Mouse (Mus musculus): ENCODE results near the gene Olfr97. TPM values are rescaled to one million over a fixed set of nuclear protein-coding genes. Genes with fewer than 3 reads are reported as not detected.

Gene Olfr97
- polyA plus RNA-seq, 1 experiment from 2014 or later, result not detected

- no peaks in the 10 kb centered on the region for H3K9me3 ChIP-seq (ENCODE audit: control insufficient read depth, low read length)
- H3K27me3 ChIP-seq (ENCODE audit: control insufficient read depth, insufficient read depth, low read length), result peaks cover 10% of the 10 kb centered on the region; the same call in 1 of the 2 replicates
- WGBS, result 17% methylated on average over 40 of the region's 40 CpGs
- H3K36me3 ChIP-seq (ENCODE audit: control insufficient read depth, insufficient read depth, low read length), result no peaks in the 10 kb centered on the region
- H3K4me2 ChIP-seq (ENCODE audit: low read depth, severe bottlenecking), result peak overlapping the region; percentile 20; the same call in 1 of the 2 replicates
- H3K27ac ChIP-seq (replicated peaks; ENCODE audit: low read depth, low read length), result no peak overlapping the region
- DNase-seq (ENCODE audit: low spot score) (peak; percentile 31), ATAC-seq (ENCODE audit: insufficient number of reproducible peaks, low FRiP score, low TSS enrichment, low read depth) (0 out of 2 replicates have a peak, but pooled peaks have one; percentile 26)
- no peak overlapping the region for H3K9ac ChIP-seq (ENCODE audit: low read length)
- H3K4me3 ChIP-seq (ENCODE audit: low read depth, low read length), result no peak overlapping the region
- H3K4me1 ChIP-seq (ENCODE audit: control insufficient read depth, insufficient read depth, low read length), result no peaks in the 10 kb centered on the region
These were observed 26.0 kb downstream of the Olfr97 start for GRCm38 (mm10) chr17:37210884-37211768.

GRCm38 (mm10) chr17:37203917-37204236 lies 33.3 kb downstream of the Olfr97 start:
- H3K4me3 ChIP-seq (ENCODE audit: low read depth, low read length), result no peak overlapping the region
- WGBS, result 27% methylated on average over 3 of the region's 3 CpGs
- ATAC-seq (ENCODE audit: insufficient number of reproducible peaks, low FRiP score, low TSS enrichment, low read depth), result no peak

GRCm38 (mm10) chr17:37203206-37203916 lies 33.8 kb downstream of the Olfr97 start:
- Histone ChIP-seq H3K9ac (ENCODE audit: low read length) (no peak overlapping the region), H3K27ac (replicated peaks; ENCODE audit: low read depth, low read length) (no peak overlapping the region), H3K27me3 (ENCODE audit: control insufficient read depth, insufficient read depth, low read length) (no peaks in the 10 kb centered on the region), H3K36me3 (ENCODE audit: control insufficient read depth, insufficient read depth, low read length) (no peaks in the 10 kb centered on the region), H3K4me2 (ENCODE audit: low read depth, severe bottlenecking) (no peak overlapping the region), H3K4me3 (ENCODE audit: low read depth, low read length) (no peak overlapping the region), H3K9me3 (ENCODE audit: control insufficient read depth, low read length) (no peaks in the 10 kb centered on the region), H3K4me1 (ENCODE audit: control insufficient read depth, insufficient read depth, low read length) (no peaks in the 10 kb centered on the region)
- DNase-seq (ENCODE audit: low spot score) (peak; percentile 87), ATAC-seq (ENCODE audit: insufficient number of reproducible peaks, low FRiP score, low TSS enrichment, low read depth) (peak; percentile 60; the same call in 1 of the 2 replicates)
- WGBS, result 0% methylated on average over 4 of the region's 4 CpGs

More at GRCm38 (mm10) chr17:37203917-37204236, 33.3 kb downstream of the Olfr97 start:
- Histone ChIP-seq H3K36me3 (ENCODE audit: control insufficient read depth, insufficient read depth, low read length) (no peaks in the 10 kb centered on the region), H3K4me1 (ENCODE audit: control insufficient read depth, insufficient read depth, low read length) (no peaks in the 10 kb centered on the region), H3K27me3 (ENCODE audit: control insufficient read depth, insufficient read depth, low read length) (no peaks in the 10 kb centered on the region), H3K9ac (ENCODE audit: low read length) (no peak overlapping the region), H3K9me3 (ENCODE audit: control insufficient read depth, low read length) (no peaks in the 10 kb centered on the region), H3K27ac (replicated peaks; ENCODE audit: low read depth, low read length) (no peak overlapping the region), H3K4me2 (ENCODE audit: low read depth, severe bottlenecking) (no peak overlapping the region)
- no peak for DNase-seq (ENCODE audit: low spot score)

GRCm38 (mm10) chr17:37200894-37201293 lies 36.2 kb downstream of the Olfr97 start, which contains the start of gene Olfr94:
Gene Olfr94 (minus strand): TSS chr17:37200994.
- no peaks in the 10 kb centered on the region for H3K4me1 ChIP-seq (ENCODE audit: control insufficient read depth, insufficient read depth, low read length)
- WGBS, result 79% methylated on average over 2 of the region's 2 CpGs
- no peak for DNase-seq (ENCODE audit: low spot score)
- ATAC-seq (ENCODE audit: insufficient number of reproducible peaks, low FRiP score, low TSS enrichment, low read depth), result no peak
- H3K36me3 ChIP-seq (ENCODE audit: control insufficient read depth, insufficient read depth, low read length), result no peaks in the 10 kb centered on the region
- H3K9ac ChIP-seq (ENCODE audit: low read length), result no peak within 1 kb of the TSS
- H3K4me3 ChIP-seq (ENCODE audit: low read depth, low read length), result no peak within 1 kb of the TSS
- H3K9me3 ChIP-seq (ENCODE audit: control insufficient read depth, low read length), result no peaks in the 10 kb centered on the region
- H3K4me2 ChIP-seq (ENCODE audit: low read depth, severe bottlenecking), result no peak within 1 kb of the TSS
- H3K27ac ChIP-seq (replicated peaks; ENCODE audit: low read depth, low read length), result no peak within 1 kb of the TSS
- H3K27me3 ChIP-seq (ENCODE audit: control insufficient read depth, insufficient read depth, low read length), result peaks cover 11% of the 10 kb centered on the region

- peaks cover 11% of the 10 kb centered on the region for H3K27me3 ChIP-seq (ENCODE audit: control insufficient read depth, insufficient read depth, low read length)
- ATAC-seq (ENCODE audit: insufficient number of reproducible peaks, low FRiP score, low TSS enrichment, low read depth), result peak; percentile 89
- peak overlapping the region; percentile 93 for H3K4me2 ChIP-seq (ENCODE audit: low read depth, severe bottlenecking)
- H3K27ac ChIP-seq (replicated peaks; ENCODE audit: low read depth, low read length), result no peak overlapping the region
- peak; percentile 70 for DNase-seq (ENCODE audit: low spot score)
- no peaks in the 10 kb centered on the region for H3K4me1 ChIP-seq (ENCODE audit: control insufficient read depth, insufficient read depth, low read length)
- no peaks in the 10 kb centered on the region for H3K9me3 ChIP-seq (ENCODE audit: control insufficient read depth, low read length)
- WGBS, result under 1% methylated on average over 75 of the region's 77 CpGs
- peak overlapping the region; percentile 41 for H3K4me3 ChIP-seq (ENCODE audit: low read depth, low read length)
- H3K36me3 ChIP-seq (ENCODE audit: control insufficient read depth, insufficient read depth, low read length), result no peaks in the 10 kb centered on the region
- H3K9ac ChIP-seq (ENCODE audit: low read length), result peak overlapping the region; percentile 5; the same call in 1 of the 2 replicates
These were observed 40.0 kb downstream of the Olfr97 start for GRCm38 (mm10) chr17:37196845-37197724.

GRCm38 (mm10) chr17:37194782-37195181 lies 42.3 kb downstream of the Olfr97 start:
- 94% methylated on average over 5 of the region's 5 CpGs for WGBS
- no peak overlapping the region for H3K27ac ChIP-seq (replicated peaks; ENCODE audit: low read depth, low read length)
- H3K9ac ChIP-seq (ENCODE audit: low read length), result no peak overlapping the region
- H3K9me3 ChIP-seq (ENCODE audit: control insufficient read depth, low read length), result no peaks in the 10 kb centered on the region
- no peaks in the 10 kb centered on the region for H3K36me3 ChIP-seq (ENCODE audit: control insufficient read depth, insufficient read depth, low read length)
- H3K4me2 ChIP-seq (ENCODE audit: low read depth, severe bottlenecking), result no peak overlapping the region
- no peak for ATAC-seq (ENCODE audit: insufficient number of reproducible peaks, low FRiP score, low TSS enrichment, low read depth)
- H3K4me3 ChIP-seq (ENCODE audit: low read depth, low read length), result no peak overlapping the region
- DNase-seq (ENCODE audit: low spot score), result no peak
- no peaks in the 10 kb centered on the region for H3K4me1 ChIP-seq (ENCODE audit: control insufficient read depth, insufficient read depth, low read length)
- peaks cover 11% of the 10 kb centered on the region for H3K27me3 ChIP-seq (ENCODE audit: control insufficient read depth, insufficient read depth, low read length)

- ATAC-seq (ENCODE audit: insufficient number of reproducible peaks, low FRiP score, low TSS enrichment, low read depth), result no peak
- Histone ChIP-seq H3K4me3 (ENCODE audit: low read depth, low read length) (no peak within 1 kb of the TSS), H3K27ac (replicated peaks; ENCODE audit: low read depth, low read length) (no peak within 1 kb of the TSS), H3K4me2 (ENCODE audit: low read depth, severe bottlenecking) (no peak within 1 kb of the TSS), H3K36me3 (ENCODE audit: control insufficient read depth, insufficient read depth, low read length) (no peaks in the 10 kb centered on the region), H3K27me3 (ENCODE audit: control insufficient read depth, insufficient read depth, low read length) (peaks cover 11% of the 10 kb centered on the region), H3K4me1 (ENCODE audit: control insufficient read depth, insufficient read depth, low read length) (no peaks in the 10 kb centered on the region), H3K9ac (ENCODE audit: low read length) (no peak within 1 kb of the TSS), H3K9me3 (ENCODE audit: control insufficient read depth, low read length) (no peaks in the 10 kb centered on the region)
- WGBS, result 93% methylated on average over 2 of the region's 2 CpGs
- DNase-seq (ENCODE audit: low spot score), result no peak
These were observed 43.5 kb downstream of the Olfr97 start, which contains the start of gene Ubd for GRCm38 (mm10) chr17:37193656-37194055. Gene Ubd (plus strand): TSS chr17:37193892.

GRCm38 (mm10) chr17:37193032-37193431 lies 44.1 kb downstream of the Olfr97 start:
- Histone ChIP-seq H3K27me3 (ENCODE audit: control insufficient read depth, insufficient read depth, low read length) (peaks cover 11% of the 10 kb centered on the region), H3K4me3 (ENCODE audit: low read depth, low read length) (no peak overlapping the region), H3K4me1 (ENCODE audit: control insufficient read depth, insufficient read depth, low read length) (no peaks in the 10 kb centered on the region), H3K27ac (replicated peaks; ENCODE audit: low read depth, low read length) (no peak overlapping the region), H3K9me3 (ENCODE audit: control insufficient read depth, low read length) (no peaks in the 10 kb centered on the region), H3K4me2 (ENCODE audit: low read depth, severe bottlenecking) (no peak overlapping the region), H3K9ac (ENCODE audit: low read length) (no peak overlapping the region), H3K36me3 (ENCODE audit: control insufficient read depth, insufficient read depth, low read length) (no peaks in the 10 kb centered on the region)
- DNase-seq (ENCODE audit: low spot score) (no peak), ATAC-seq (ENCODE audit: insufficient number of reproducible peaks, low FRiP score, low TSS enrichment, low read depth) (no peak)

All from limb, embryonic 11.5 days (tissue).